Mouse (Mus musculus) WW6 (cell line): ENCODE measurements at regions not wholly inside any gene's neighbourhood (a gene's known extent, or its start where the extent isn't known, plus 50 kb on each side); places are given as distances from the start of the nearest gene placed in this dataset.

ENCODE experiments used
- DNase-seq: peaks from one replicate; pipeline ENCODE4 v3.0.0-alpha.2; 2013; ENCODE audit warnings: low read depth, low spot score

DNA sequence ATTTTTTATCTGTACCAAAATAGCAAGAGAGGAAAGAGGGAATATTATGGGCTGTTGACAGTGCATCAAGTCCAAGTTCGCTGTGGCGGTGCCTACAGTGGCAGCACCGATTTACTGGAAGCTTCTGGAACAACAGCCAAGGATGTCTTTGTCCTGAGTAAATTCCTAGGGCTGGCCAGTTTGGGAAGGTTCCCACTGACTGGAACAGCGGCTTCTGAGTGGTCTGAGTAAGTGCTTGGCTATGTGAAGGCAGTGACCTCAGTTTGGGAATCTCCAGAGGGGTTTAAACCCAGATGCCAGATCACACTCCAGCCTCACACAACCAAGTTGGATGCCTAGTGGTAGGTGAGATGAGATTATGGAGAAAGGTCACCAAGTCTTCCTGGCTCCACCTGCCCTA, 84.4 kb upstream of the Slc7a14 start:
- DNase-seq: no peak

DNA sequence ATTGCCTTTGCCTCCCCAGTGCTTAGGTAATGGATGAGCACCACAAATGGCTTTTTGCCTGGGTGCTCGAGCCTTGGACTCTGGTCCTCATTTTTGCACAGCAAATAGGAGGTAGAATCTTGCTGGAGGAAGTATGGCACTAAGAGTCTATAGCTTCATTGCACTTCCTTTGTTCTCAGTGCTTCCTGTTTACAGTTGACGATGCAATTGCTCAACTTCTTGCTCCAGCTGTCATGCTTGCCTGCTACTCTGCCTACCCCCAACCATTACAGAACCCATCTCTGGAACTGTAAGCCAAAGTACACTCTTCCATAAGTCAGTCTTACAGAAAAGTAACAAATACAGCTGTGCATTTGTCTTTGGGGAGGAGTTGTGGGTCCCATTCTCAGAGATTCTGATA, 79.8 kb upstream of the Slc7a14 start:
- no peak for DNase-seq

DNA sequence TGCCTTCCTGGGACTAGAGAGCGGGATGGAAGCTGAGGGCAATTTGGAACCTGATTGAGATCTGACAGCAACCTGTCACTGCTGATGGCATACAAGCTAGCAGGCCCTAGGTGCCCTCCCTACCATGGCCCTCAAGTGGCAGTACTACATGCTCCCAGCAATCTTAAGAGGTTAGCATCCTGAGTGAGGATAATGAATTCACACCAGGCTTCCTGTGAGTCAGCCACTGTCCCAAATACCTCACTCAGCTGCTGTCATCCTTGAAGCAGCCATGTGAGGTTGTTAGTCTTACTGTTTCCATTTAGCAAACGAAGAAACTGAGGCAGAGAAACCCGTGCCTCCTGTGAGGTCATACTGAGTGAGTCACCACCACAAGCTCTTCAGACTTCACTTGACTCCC, 65.5 kb upstream of the Slc7a14 start:
- DNase-seq: no peak

DNA sequence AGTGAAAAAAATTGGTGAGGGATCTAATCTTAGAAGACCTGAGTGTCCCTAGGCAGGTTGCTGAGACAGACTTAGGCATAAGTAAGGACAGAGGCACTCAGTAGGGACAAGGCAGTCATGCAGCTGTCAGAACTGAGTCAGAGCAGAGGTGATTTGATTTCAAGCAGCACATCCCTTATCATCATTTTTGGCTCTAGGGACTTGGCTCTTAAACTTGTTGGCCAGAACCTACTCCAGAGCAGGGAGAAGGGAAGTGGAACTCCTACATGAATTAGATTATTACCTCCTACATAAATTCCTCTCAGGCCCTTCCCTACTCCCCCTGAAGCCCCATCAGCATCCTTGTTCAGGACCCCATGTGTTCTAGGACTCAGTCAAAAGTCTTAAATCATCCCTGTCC, 63.9 kb upstream of the Slc7a14 start:
- DNase-seq: no peak

DNA sequence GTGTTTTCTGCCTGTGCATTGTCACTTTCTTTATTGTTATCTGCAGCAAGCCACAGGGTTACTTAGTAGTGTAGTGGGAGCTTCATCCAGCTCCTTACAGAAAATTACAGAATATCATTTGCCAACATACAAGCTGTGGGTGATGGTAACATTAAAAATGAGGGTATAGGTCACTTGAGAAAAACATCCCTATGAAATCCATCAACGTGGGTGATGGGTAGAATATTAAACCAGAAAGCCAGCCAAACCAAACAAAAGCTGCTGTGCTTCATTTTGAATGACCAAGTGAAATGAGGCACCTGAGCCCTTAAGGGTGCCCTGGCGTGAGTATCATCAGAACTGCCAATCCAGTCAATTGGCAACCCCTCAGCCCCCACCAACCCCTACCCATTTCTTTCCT, 58.1 kb upstream of the Slc7a14 start:
- DNase-seq: no peak
